Mouse (Mus musculus) liver, embryonic 14.5 days (tissue): ENCODE measurements around the gene Hbs1l. TPM values are rescaled to one million over a fixed set of nuclear protein-coding genes. Genes with fewer than 3 reads are reported as not detected.

Experiments
- ATAC-seq: fragments of 200-750 bp; cut with Nextera tagmentation; 2 replicates; pipeline ENCODE4 v1.8.0; 2017; ENCODE audit warnings: moderate number of reproducible peaks, mild to moderate bottlenecking, moderate library complexity; ENCODE audit not compliant: insufficient read depth
- DNase-seq, 3 experiments: peaks; one replicate each; pipeline ENCODE4 v3.0.0-alpha.2; 2012 to 2013; ENCODE audit warnings: low read depth in 3 of 3, low spot score in 3 of 3
- H3K27ac ChIP-seq: fragments of 300-500 bp; sonication (generic); 2 replicates; pipeline ENCODE4 v1.5.1; 2014; ENCODE audit warnings: moderate library complexity, mild to moderate bottlenecking, control low read depth, inconsistent platforms
- H3K27me3 ChIP-seq: fragments of 300-500 bp; sonication (generic); 2 replicates; pipeline ENCODE4 v1.6.1; 2014; ENCODE audit warnings: mild to moderate bottlenecking, low read length, moderate library complexity; ENCODE audit not compliant: control insufficient read depth, insufficient read depth
- H3K36me3 ChIP-seq: fragments of 300-500 bp; sonication (generic); replicated peaks from 2 replicates; pipeline ENCODE4 v1.6.1; 2014; ENCODE audit warnings: low read depth; ENCODE audit not compliant: control insufficient read depth, insufficient read depth
- H3K4me1 ChIP-seq, 2 experiments: fragments of 200-500 bp in 1 of 2; fragments of 300-500 bp in 1 of 2; sonication (generic) in 1 of 2; replicated peaks; 2 replicates each; pipeline ENCODE4 v1.6.1; 2012 to 2014; ENCODE audit warnings: antibody characterized with exemption in 1 of 2, inconsistent platforms in 1 of 2, low read length in 1 of 2; ENCODE audit not compliant: control insufficient read depth in 2 of 2, insufficient read depth in 2 of 2
- H3K4me2 ChIP-seq: fragments of 300-500 bp; sonication (generic); 2 replicates; pipeline ENCODE4 v1.6.1; 2014; ENCODE audit warnings: low read depth, mild to moderate bottlenecking, control low read depth, moderate library complexity
- H3K4me3 ChIP-seq, 2 experiments: fragments of 200-500 bp in 1 of 2; fragments of 300-500 bp in 1 of 2; sonication (generic) in 1 of 2; 2 replicates each; pipeline ENCODE4 v1.5.1; 2012 to 2014; ENCODE audit warnings: low read depth in 2 of 2, low read length in 2 of 2, mild to moderate bottlenecking in 2 of 2, control low read depth in 1 of 2, inconsistent platforms in 1 of 2, moderate library complexity in 1 of 2; ENCODE audit not compliant: insufficient read depth in 1 of 2
- H3K9ac ChIP-seq: fragments of 300-500 bp; sonication (generic); replicated peaks from 2 replicates; pipeline ENCODE4 v1.6.1; 2014; ENCODE audit warnings: mild to moderate bottlenecking, control low read depth, moderate library complexity
- H3K9me3 ChIP-seq: fragments of 300-500 bp; sonication (generic); 2 replicates; pipeline ENCODE4 v1.6.1; 2016; ENCODE audit warnings: low read length, mixed read lengths; ENCODE audit not compliant: control insufficient read depth
- CTCF ChIP-seq: IDR thresholded peaks from 2 replicates; pipeline ENCODE4 v1.5.1; 2016; ENCODE audit warnings: antibody characterized with exemption, low read depth, control low read depth
- EP300 ChIP-seq: IDR thresholded peaks from 2 replicates; pipeline ENCODE4 v1.6.1; 2016; ENCODE audit warnings: antibody characterized with exemption, low read depth
- WGBS: fragments of 180-500 bp; shearing (Covaris S2); extraction: QIAGEN DNeasy Blood & Tissue Kit; methylation state at CpG from one replicate; pipeline ENCODE4 v1.1.7; 2014; ENCODE audit not compliant: insufficient replicate concordance; 5-methylcytosine and 5-hydroxymethylcytosine counted together
- polyA plus RNA-seq, 2 experiments: library from polyadenylated mRNA; depleted of rRNA in 1 of 2; stranded (reverse) in 1 of 2; unstranded in 1 of 2; fragments of >200 nt; fragmentation: Nextera tagmentation in 1 of 2; extraction: Ambion mirVana in 1 of 2; gene quantifications; 2 replicates each; pipeline versions ENCODE4 v1.2.1 to v1.2.3; 2012 to 2014

Gene Hbs1l
- polyA plus RNA-seq, 2 experiments: 18.0 to 56.1 TPM

- Histone ChIP-seq H3K36me3 (no peaks in the 10 kb centered on the region), H3K27me3 (no peaks in the 10 kb centered on the region), H3K9me3 (no peaks in the 10 kb centered on the region), H3K4me2 (no peak overlapping the region), H3K4me1 (peaks cover 8 to 22% of the 10 kb centered on the region in 2 experiments), H3K27ac (peak overlapping the region; percentile 39), H3K4me3 (no peak overlapping the region), H3K9ac (peak overlapping the region; percentile 13; the same call in 1 of the 2 replicates)
- peak; percentile 59 for ATAC-seq
- peak; percentile 71 for TF ChIP-seq CTCF
- peak; percentile 54 for TF ChIP-seq EP300
- no peak for DNase-seq
- 43% methylated on average over 12 of the region's 12 CpGs for WGBS
These were observed 41.3 kb upstream of the Hbs1l start for GRCm38 (mm10) chr10:21254266-21255140.

DNA sequence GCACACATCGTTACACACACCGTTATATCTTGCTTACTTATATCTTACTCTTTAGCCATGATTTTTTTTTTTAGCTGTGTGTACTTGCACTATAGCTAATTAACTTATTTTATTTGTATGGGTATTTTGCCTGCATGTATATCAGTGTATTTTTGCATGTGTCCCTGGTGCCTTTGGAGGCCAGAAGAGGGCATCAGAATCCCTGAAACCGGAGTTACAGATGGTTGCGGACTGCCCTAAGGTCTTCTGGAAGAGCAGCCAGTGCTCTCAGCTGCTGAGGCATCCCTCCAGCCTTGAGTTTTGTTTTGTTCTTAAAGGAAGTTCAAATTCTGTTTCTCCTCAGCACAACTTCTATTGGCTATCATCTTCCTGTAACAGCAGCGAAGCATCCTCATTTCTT is 38.5 kb upstream of the Hbs1l start:
- Histone ChIP-seq H3K9me3 (no peaks in the 10 kb centered on the region), H3K36me3 (no peaks in the 10 kb centered on the region), H3K9ac (no peak overlapping the region), H3K4me3 (no peak overlapping the region), H3K27ac (no peak overlapping the region), H3K27me3 (no peaks in the 10 kb centered on the region), H3K4me1 (peaks cover 33 to 42% of the 10 kb centered on the region in 2 experiments), H3K4me2 (no peak overlapping the region)
- no peak for ATAC-seq
- no peak for DNase-seq
- TF ChIP-seq CTCF (peak; percentile 79), EP300 (no peak)
- 73% methylated on average over 5 of the region's 5 CpGs for whole genome bisulfite sequencing

GRCm38 (mm10) chr10:21259649-21260048 is 36.1 kb upstream of the Hbs1l start:
- H3K27ac ChIP-seq: peak overlapping the region; percentile 87
- peak; percentile 84 for ATAC-seq
- 14% methylated on average over 2 of the region's 2 CpGs for WGBS
- H3K9ac ChIP-seq: peak overlapping the region; percentile 44; the same call in 1 of the 2 replicates
- peak overlapping the region; percentile 6; the same call in 1 of the 2 replicates for H3K4me2 ChIP-seq
- no peaks in the 10 kb centered on the region for H3K27me3 ChIP-seq
- H3K36me3 ChIP-seq: no peaks in the 10 kb centered on the region
- H3K9me3 ChIP-seq: no peaks in the 10 kb centered on the region
- H3K4me1 ChIP-seq: peaks cover 30 to 35% of the 10 kb centered on the region in 2 experiments
- H3K4me3 ChIP-seq: no peak overlapping the region
- peak in 2 of 3 experiments; percentile 40 for DNase-seq
- TF ChIP-seq CTCF: no peak
- peak; percentile 58 for TF ChIP-seq EP300

- peaks cover 67% of the 10 kb centered on the region in 2 experiments for H3K4me1 ChIP-seq
- DNase-seq: peak in 1 of 3 experiments; percentile 49
- H3K36me3 ChIP-seq: no peaks in the 10 kb centered on the region
- H3K4me2 ChIP-seq: peak overlapping the region; percentile 39
- H3K4me3 ChIP-seq: no peak overlapping the region
- no peak overlapping the region; the same call in 1 of the 2 replicates for H3K9ac ChIP-seq
- 33% methylated on average over 11 of the region's 11 CpGs for WGBS
- peak overlapping the region; percentile 60 for H3K27ac ChIP-seq
- TF ChIP-seq CTCF (no peak), EP300 (0 out of 2 replicates have a peak, but pooled peaks have one; percentile 17)
- no peak for ATAC-seq
- H3K27me3 ChIP-seq: no peaks in the 10 kb centered on the region
- H3K9me3 ChIP-seq: no peaks in the 10 kb centered on the region
These were observed 30.6 kb upstream of the Hbs1l start for GRCm38 (mm10) chr10:21265188-21265587.

GRCm38 (mm10) chr10:21267452-21267851 is 28.3 kb upstream of the Hbs1l start:
- WGBS: 42% methylated on average over 2 of the region's 2 CpGs
- H3K4me1 ChIP-seq: peaks cover 58 to 62% of the 10 kb centered on the region in 2 experiments
- no peaks in the 10 kb centered on the region for H3K36me3 ChIP-seq
- H3K4me2 ChIP-seq: no peak overlapping the region
- H3K9ac ChIP-seq: peak overlapping the region; percentile 13; the same call in 1 of the 2 replicates
- peak overlapping the region; percentile 94 for H3K27ac ChIP-seq
- H3K27me3 ChIP-seq: no peaks in the 10 kb centered on the region
- DNase-seq (no peak), ATAC-seq (no peak)
- H3K9me3 ChIP-seq: no peaks in the 10 kb centered on the region
- TF ChIP-seq CTCF: no peak
- TF ChIP-seq EP300: no peak
- no peak overlapping the region for H3K4me3 ChIP-seq
